Mouse (Mus musculus) thymus, adult 2 months (tissue): ENCODE measurements around the gene 4933430I17Rik. TPM values are rescaled to one million over a fixed set of nuclear protein-coding genes. Genes with fewer than 3 reads are reported as not detected.
"Not testable (repeated sequence)": the region's sequence is repeated elsewhere in the genome, so short reads cannot be mapped to it uniquely, and the experiment has no call there.

Experiments used
- DNase-seq: peaks from one replicate; pipeline ENCODE4 v3.0.0; 2021
- H3K27ac ChIP-seq: fragments of 200-500 bp; 2 replicates; pipeline ENCODE4 v1.5.1; 2012; ENCODE audit warnings: low read length, control low read depth; ENCODE audit not compliant: control insufficient read depth, insufficient read depth
- H3K27me3 ChIP-seq: fragments of 200-500 bp; 2 replicates; pipeline ENCODE4 v1.6.1; 2012; ENCODE audit warnings: mild to moderate bottlenecking, low read length, moderate library complexity, mixed read lengths; ENCODE audit not compliant: control insufficient read depth, insufficient read depth
- H3K36me3 ChIP-seq: fragments of 200-500 bp; 2 replicates; pipeline ENCODE4 v1.6.1; 2012; ENCODE audit warnings: mild to moderate bottlenecking, low read length, moderate library complexity; ENCODE audit not compliant: control insufficient read depth, insufficient read depth
- H3K4me1 ChIP-seq: fragments of 200-500 bp; replicated peaks from 2 replicates; pipeline ENCODE4 v1.6.1; 2012; ENCODE audit warnings: low read length; ENCODE audit not compliant: control insufficient read depth, insufficient read depth
- H3K4me3 ChIP-seq: fragments of 200-500 bp; 2 replicates; pipeline ENCODE4 v1.5.1; 2012; ENCODE audit warnings: mild to moderate bottlenecking, low read length, control low read depth, moderate library complexity; ENCODE audit not compliant: control insufficient read depth, insufficient read depth
- CTCF ChIP-seq: fragments of 200-500 bp; IDR thresholded peaks from 2 replicates; pipeline ENCODE4 v1.5.1; 2012; ENCODE audit warnings: mild to moderate bottlenecking, control low read depth, low read length, moderate library complexity, borderline replicate concordance; ENCODE audit not compliant: control insufficient read depth, poor library complexity, insufficient read depth; ENCODE audit errors: extremely low read depth
- POLR2A ChIP-seq: fragments of 200-500 bp; IDR thresholded peaks from 2 replicates; pipeline ENCODE4 v1.6.1; 2012; ENCODE audit warnings: mild to moderate bottlenecking, low read length, control low read depth, moderate library complexity; ENCODE audit not compliant: control insufficient read depth, poor library complexity, insufficient read depth; ENCODE audit errors: extremely low read depth
- WGBS: fragments of 180-500 bp; shearing (Covaris S2); methylation state at CpG from one replicate; pipeline ENCODE4 v1.1.7; 2018; 5-methylcytosine and 5-hydroxymethylcytosine counted together
- polyA plus RNA-seq: library from polyadenylated mRNA; depleted of rRNA; stranded (reverse); fragments of >200 nt; gene quantifications from 2 replicates; pipeline ENCODE4 v1.2.3, GENCODE M21; 2012; rRNA removed

The 4933430I17Rik gene
- polyA plus RNA-seq, 1 experiment: 0.16 TPM

DNA sequence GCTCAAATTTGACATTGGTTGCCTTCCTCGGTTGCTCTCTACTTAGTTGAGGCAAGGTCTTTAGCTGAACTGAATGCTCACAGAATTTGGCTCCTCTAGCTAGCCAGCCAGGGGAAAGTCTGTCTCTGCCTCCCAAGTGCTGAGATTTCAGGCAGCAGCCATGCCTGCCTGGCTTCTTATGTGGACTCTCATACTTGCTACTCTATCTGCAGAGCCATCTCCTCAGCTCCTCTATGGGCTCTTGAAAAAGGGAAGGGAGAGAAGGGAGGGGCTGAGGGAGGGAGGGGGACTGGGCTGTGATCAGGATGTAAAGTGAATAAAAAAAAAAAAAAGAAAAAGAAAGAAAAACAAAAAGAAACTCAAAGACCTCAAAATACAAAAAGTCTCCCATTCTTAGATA lies 65.7 kb downstream of the 4933430I17Rik start:
- Histone ChIP-seq H3K4me1 (peaks cover 25% of the 10 kb centered on the region), H3K36me3 (no peaks in the 10 kb centered on the region), H3K27me3 (no peaks in the 10 kb centered on the region), H3K4me3 (no peak overlapping the region), H3K27ac (peak overlapping the region; percentile 64; the same call in 1 of the 2 replicates)
- no peak for DNase-seq
- TF ChIP-seq POLR2A: no peak
- TF ChIP-seq CTCF: no peak
- WGBS: 93% methylated on average over 1 of the region's 1 CpGs

- WGBS: 34% methylated on average over 11 of the region's 11 CpGs
- DNase-seq: peak; percentile 29
- TF ChIP-seq POLR2A: no peak
- TF ChIP-seq CTCF: no peak
- no peaks in the 10 kb centered on the region for H3K27me3 ChIP-seq
- H3K4me1 ChIP-seq: peaks cover 25% of the 10 kb centered on the region
- no peaks in the 10 kb centered on the region for H3K36me3 ChIP-seq
- peak overlapping the region; percentile 8; the same call in 1 of the 2 replicates for H3K27ac ChIP-seq
- H3K4me3 ChIP-seq: no peak overlapping the region
These were observed 66.2 kb downstream of the 4933430I17Rik start for GRCm38 (mm10) chr4:62591326-62591725.

DNA sequence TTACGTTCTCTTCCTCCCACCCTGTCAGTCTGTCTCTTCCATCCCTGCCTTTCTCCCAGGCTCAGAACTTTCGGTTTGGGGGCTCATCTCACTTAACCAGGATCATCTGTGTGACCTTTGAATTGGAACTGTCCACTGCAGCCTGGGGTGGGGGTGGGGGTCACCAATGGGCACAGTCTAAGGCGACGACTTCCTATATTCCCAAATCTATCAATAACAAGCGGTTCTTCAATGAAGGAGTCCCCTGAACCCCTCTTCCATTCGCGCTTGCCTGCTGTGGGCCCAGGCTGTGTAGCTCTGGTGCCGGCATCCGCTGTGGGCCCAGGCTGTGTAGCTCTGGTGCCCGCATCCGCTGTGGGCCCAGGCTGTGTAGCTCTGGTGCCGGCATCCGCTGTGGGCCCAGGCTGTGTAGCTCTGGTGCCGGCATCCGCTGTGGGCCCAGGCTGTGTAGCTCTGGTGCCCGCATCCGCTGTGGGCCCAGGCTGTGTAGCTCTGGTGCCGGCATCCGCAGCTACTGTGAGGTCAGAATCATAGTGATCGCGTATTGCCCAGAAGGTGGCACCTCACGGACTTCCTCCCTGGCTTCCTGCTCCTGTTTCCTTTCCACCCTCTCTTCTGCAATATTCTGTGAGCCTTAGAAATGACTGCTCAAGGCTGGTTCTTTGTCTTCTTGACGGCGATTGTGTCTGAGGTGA lies 68.5 kb downstream of the 4933430I17Rik start:
- WGBS: 17% methylated on average over 24 of the region's 24 CpGs
- H3K36me3 ChIP-seq, H3K27me3 ChIP-seq: not testable (repeated sequence)
- DNase-seq: peak; percentile 64
- TF ChIP-seq POLR2A: peak; percentile 42; the same call in 1 of the 2 replicates
- TF ChIP-seq CTCF: peak; percentile 38; the same call in 1 of the 2 replicates
- Histone ChIP-seq H3K27ac (peak overlapping the region; percentile 98), H3K4me1 (peaks cover 25% of the 10 kb centered on the region), H3K4me3 (peak overlapping the region; percentile 26)

- TF ChIP-seq CTCF (no peak), POLR2A (no peak)
- H3K4me3 ChIP-seq: no peak overlapping the region
- no peak for DNase-seq
- 92% methylated on average over 5 of the region's 5 CpGs for WGBS
- peak overlapping the region; percentile 63 for H3K27ac ChIP-seq
- peaks cover 25% of the 10 kb centered on the region for H3K4me1 ChIP-seq
- no peaks in the 10 kb centered on the region for H3K36me3 ChIP-seq
- no peaks in the 10 kb centered on the region for H3K27me3 ChIP-seq
These were observed 69.3 kb downstream of the 4933430I17Rik start for GRCm38 (mm10) chr4:62594442-62594841.

DNA sequence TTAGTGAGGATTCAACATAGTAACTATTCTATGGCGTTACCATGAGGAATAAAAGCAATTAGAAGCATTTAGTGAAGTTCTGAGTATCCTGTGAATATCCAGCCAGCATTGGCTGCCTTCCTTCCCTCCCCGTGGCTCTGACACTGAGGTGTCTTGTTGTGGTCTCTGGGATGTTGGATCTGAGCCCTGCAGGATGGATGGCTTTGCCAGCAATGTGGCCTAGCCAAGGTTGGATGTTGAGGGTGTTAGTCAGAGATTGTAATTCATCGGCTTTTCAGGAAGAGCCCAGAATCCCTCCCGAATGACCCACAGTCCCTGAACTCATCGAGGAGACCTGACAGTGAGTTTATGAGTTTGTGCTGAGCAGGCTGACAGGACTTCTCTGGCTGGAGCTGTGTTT lies 70.9 kb downstream of the 4933430I17Rik start:
- TF ChIP-seq POLR2A (no peak), CTCF (no peak)
- WGBS: 87% methylated on average over 5 of the region's 5 CpGs
- no peaks in the 10 kb centered on the region for H3K27me3 ChIP-seq
- no peak for DNase-seq
- no peak overlapping the region for H3K4me3 ChIP-seq
- peaks cover 21% of the 10 kb centered on the region for H3K4me1 ChIP-seq
- H3K27ac ChIP-seq: no peak overlapping the region
- no peaks in the 10 kb centered on the region for H3K36me3 ChIP-seq

Other genes with a start within 250 kb of the 4933430I17Rik start
- gene Fkbp15, start 164.8 kb upstream of the 4933430I17Rik start, polyA plus RNA-seq: 59.3 and 59.5 TPM in 2 replicates
- gene Slc31a1, start 164.6 kb upstream of the 4933430I17Rik start, polyA plus RNA-seq: 10.5 TPM in 2 replicates
- gene Cdc26, start 116.7 kb upstream of the 4933430I17Rik start, polyA plus RNA-seq: 51.0 and 54.3 TPM in 2 replicates
- 21.1 and 23.9 TPM in 2 replicates for gene Prpf4, start 116.6 kb upstream of the 4933430I17Rik start, polyA plus RNA-seq
- 23.7 and 25.8 TPM in 2 replicates for gene Rnf183, start 90.1 kb upstream of the 4933430I17Rik start, polyA plus RNA-seq
- gene Wdr31, start 54.5 kb upstream of the 4933430I17Rik start, polyA plus RNA-seq: 1.6 and 1.9 TPM in 2 replicates
- 19.7 and 19.8 TPM in 2 replicates for gene Bspry, start 45.3 kb upstream of the 4933430I17Rik start, polyA plus RNA-seq
- gene Hdhd3, start 21.9 kb upstream of the 4933430I17Rik start, polyA plus RNA-seq: 4.5 and 7.0 TPM in 2 replicates
- 56.2 and 75.9 TPM in 2 replicates for gene Alad, start 5.5 kb upstream of the 4933430I17Rik start, polyA plus RNA-seq
- 18.0 and 20.9 TPM in 2 replicates for gene Pole3, start 301 bp upstream of the 4933430I17Rik start, polyA plus RNA-seq
- gene Rgs3, start 34.5 kb downstream of the 4933430I17Rik start, polyA plus RNA-seq: 61.1 and 81.3 TPM in 2 replicates